In the genomic region with DNA sequence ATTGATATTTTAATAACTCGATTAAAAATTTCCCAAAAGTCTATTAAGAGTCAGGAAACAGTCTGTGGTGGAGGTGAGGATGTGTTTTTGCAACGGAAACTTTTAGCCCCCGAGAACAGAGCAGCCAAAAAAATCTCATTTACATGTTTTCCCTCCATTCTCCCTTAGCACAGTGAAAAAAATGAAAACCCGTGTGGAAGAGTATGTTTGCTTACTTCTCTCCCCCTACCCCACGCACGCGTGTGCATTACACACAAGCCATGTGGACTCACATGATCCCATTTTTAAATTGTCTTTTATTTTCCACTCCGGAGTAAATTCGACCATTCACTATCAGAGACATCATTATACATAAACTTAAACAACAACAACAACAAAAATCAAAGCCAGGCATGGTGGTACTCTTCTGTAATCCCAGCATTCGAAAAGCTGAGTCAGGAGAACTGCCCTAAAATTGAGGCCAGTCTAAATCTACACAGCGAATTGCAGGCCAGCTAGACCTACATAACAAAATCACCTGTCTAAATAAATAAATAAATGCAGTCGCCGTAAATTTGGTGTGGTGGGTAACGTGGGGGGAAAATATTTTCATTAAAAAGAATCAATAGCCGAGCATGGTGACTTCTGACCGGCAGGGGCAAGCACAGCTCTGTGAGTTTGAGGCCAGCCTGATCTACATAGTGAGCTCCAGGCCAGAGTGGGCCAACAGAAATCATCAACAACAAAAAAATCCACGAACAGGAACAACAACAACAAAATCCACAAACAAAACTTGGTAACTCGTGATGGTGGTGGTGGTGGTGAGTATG, we compare ENCODE assay signal across 8 mouse cellular contexts. TPM values are rescaled to one million over a fixed set of nuclear protein-coding genes. Genes with fewer than 3 reads are reported as not detected.
DNase-seq lines count a peak whose midpoint lies in the region; ATAC-seq lines count a peak whose summit lies in the region.

No protein-coding gene starts in this region.

- peak; percentile 5 for DNase-seq in adrenal gland, postnatal 25 days
- no peak for DNase-seq in adrenal gland, adult 18-20 months (ENCODE audit: low spot score in 2 of 2)
- DNase-seq in midbrain, embryonic 14.5 days: no peak
- DNase-seq in cerebellum, adult 9-11 months: no peak
- DNase-seq in ovary, postnatal 36 days (ENCODE audit: low spot score): no peak

- H3K9me3 ChIP-seq in megakaryocyte, embryonic 14.5 days: no peaks in the 10 kb centered on the region
- no peaks in the 10 kb centered on the region for H3K9me3 ChIP-seq in hindbrain, embryonic 15.5 days
- no peaks in the 10 kb centered on the region for H3K9me3 ChIP-seq in midbrain, embryonic 14.5 days (ENCODE audit: control insufficient read depth, low read length)

- peaks cover 26% of the 10 kb centered on the region; the same call in 1 of the 2 replicates for H3K4me1 ChIP-seq in megakaryocyte, embryonic 14.5 days
- H3K4me1 ChIP-seq in hindbrain, embryonic 15.5 days (replicated peaks): peaks cover 22% of the 10 kb centered on the region
- H3K4me1 ChIP-seq in midbrain, embryonic 14.5 days (ENCODE audit: control insufficient read depth, insufficient read depth, low read length): peaks cover 8% of the 10 kb centered on the region

- ATAC-seq in megakaryocyte, adult 5-6 weeks (ENCODE audit: poor library complexity, severe bottlenecking): no peak
- ATAC-seq in hindbrain, embryonic 15.5 days (ENCODE audit: low FRiP score, low read depth): peak; percentile 36
- ATAC-seq in midbrain, embryonic 14.5 days (ENCODE audit: low FRiP score, low TSS enrichment): 0 out of 2 replicates have a peak, but pooled peaks have one; percentile 39

- peak overlapping the region; percentile 94 for H3K9ac ChIP-seq in hindbrain, embryonic 15.5 days
- H3K9ac ChIP-seq in midbrain, embryonic 14.5 days (replicated peaks; ENCODE audit: low read length): peak overlapping the region; percentile 91; the same call in 1 of the 2 replicates

- peaks cover 10% of the 10 kb centered on the region for H3K36me3 ChIP-seq in megakaryocyte, embryonic 14.5 days (replicated peaks; ENCODE audit: low read length)
- H3K36me3 ChIP-seq in hindbrain, embryonic 15.5 days: no peaks in the 10 kb centered on the region
- no peaks in the 10 kb centered on the region for H3K36me3 ChIP-seq in midbrain, embryonic 14.5 days (ENCODE audit: control insufficient read depth, insufficient read depth, low read length)

- H3K27me3 ChIP-seq in megakaryocyte, embryonic 14.5 days (replicated peaks): no peaks in the 10 kb centered on the region
- H3K27me3 ChIP-seq in hindbrain, embryonic 15.5 days: no peaks in the 10 kb centered on the region
- H3K27me3 ChIP-seq in midbrain, embryonic 14.5 days (ENCODE audit: control insufficient read depth, insufficient read depth, low read length): no peaks in the 10 kb centered on the region

- peak overlapping the region; percentile 60 for H3K4me2 ChIP-seq in hindbrain, embryonic 15.5 days
- H3K4me2 ChIP-seq in midbrain, embryonic 14.5 days (ENCODE audit: low read length): peak overlapping the region; percentile 72

- peak overlapping the region; percentile 94 for H3K27ac ChIP-seq in hindbrain, embryonic 15.5 days (replicated peaks)
- H3K27ac ChIP-seq in midbrain, embryonic 14.5 days (replicated peaks; ENCODE audit: low read depth, low read length): peak overlapping the region; percentile 95

- peak overlapping the region; percentile 99 for H3K4me3 ChIP-seq in megakaryocyte, embryonic 14.5 days (replicated peaks)
- H3K4me3 ChIP-seq in hindbrain, embryonic 15.5 days: peak overlapping the region; percentile 96
- peak overlapping the region; percentile 98 for H3K4me3 ChIP-seq in midbrain, embryonic 14.5 days (replicated peaks; ENCODE audit: low read depth, low read length)

- WGBS in hindbrain, embryonic 15.5 days: 58% methylated on average over 18 of the region's 18 CpGs
- 62% methylated on average over 18 of the region's 18 CpGs for WGBS in midbrain, embryonic 14.5 days

RNA-seq across cellular contexts. Expression of a gene that starts 0.9 kb away (rescaled TPM):
- total RNA-seq in adrenal gland, postnatal 25 days (2021): 172 and 180 TPM in 2 replicates
- 100 to 1,000 TPM in 1 of 2 experiments, 10 to 100 TPM in 1; 66.5 to 101 TPM for total RNA-seq in adrenal gland, adult 18-20 months (2021)
- polyA plus RNA-seq in megakaryocyte, embryonic 14.5 days (2012; ENCODE audit: insufficient read depth, low replicate concordance): 0.41 and 0.71 TPM in 2 replicates
- total RNA-seq in megakaryocyte, adult 5-6 weeks (2015): 32.2 and 33.1 TPM in 2 replicates
- 17.6 and 19.4 TPM in 2 replicates for total RNA-seq in megakaryocyte, adult 5-6 weeks (2017)
- 9.5 and 11.1 TPM in 2 replicates for polyA plus RNA-seq in hindbrain, embryonic 15.5 days (2015; fragmentation: Nextera tagmentation; extraction: Ambion mirVana)
- 9.8 and 11.2 TPM in 2 replicates for polyA plus RNA-seq in midbrain, embryonic 14.5 days (2014; fragmentation: Nextera tagmentation; extraction: Ambion mirVana)
